Mouse (Mus musculus) heart, embryonic 14.5 days (tissue): ENCODE results near the gene Aurkaip1. TPM values are rescaled to one million over a fixed set of nuclear protein-coding genes. Genes with fewer than 3 reads are reported as not detected.

Experiments
- ATAC-seq: fragments of 200-750 bp; cut with Nextera tagmentation; 2 replicates; pipeline ENCODE4 v1.8.0; 2017; ENCODE audit warnings: low read depth, moderate TSS enrichment; ENCODE audit not compliant: insufficient number of reproducible peaks, insufficient read depth, low FRiP score
- H3K27ac ChIP-seq, 2 experiments: fragments of 200-500 bp in 1 of 2; fragments of 300-500 bp in 1 of 2; sonication (generic) in 1 of 2; replicated peaks in 1 of 2; 2 replicates each; pipeline ENCODE4 v1.5.1; 2012 to 2014; ENCODE audit warnings: low read depth in 2 of 2, low read length in 2 of 2, control low read depth in 1 of 2, mild to moderate bottlenecking in 1 of 2, mixed read lengths in 1 of 2; ENCODE audit not compliant: control insufficient read depth in 1 of 2, insufficient read depth in 1 of 2
- H3K27me3 ChIP-seq: fragments of 300-500 bp; sonication (generic); 2 replicates; pipeline ENCODE4 v1.6.1; 2014; ENCODE audit warnings: mild to moderate bottlenecking, low read length, control low read depth; ENCODE audit not compliant: control insufficient read depth, insufficient read depth
- H3K36me3 ChIP-seq: fragments of 300-500 bp; sonication (generic); 2 replicates; pipeline ENCODE4 v1.6.1; 2014; ENCODE audit warnings: mild to moderate bottlenecking, control low read depth, low read length, mixed read lengths; ENCODE audit not compliant: control insufficient read depth, insufficient read depth
- H3K4me1 ChIP-seq, 2 experiments: fragments of 200-500 bp in 1 of 2; fragments of 300-500 bp in 1 of 2; sonication (generic) in 1 of 2; 2 replicates each; pipeline ENCODE4 v1.6.1; 2012 to 2014; ENCODE audit warnings: low read length in 2 of 2, control low read depth in 1 of 2, mixed read lengths in 1 of 2; ENCODE audit not compliant: control insufficient read depth in 2 of 2, insufficient read depth in 2 of 2
- H3K4me2 ChIP-seq: fragments of 300-500 bp; sonication (generic); 2 replicates; pipeline ENCODE4 v1.6.1; 2014; ENCODE audit warnings: mild to moderate bottlenecking, low read length
- H3K4me3 ChIP-seq, 2 experiments: fragments of 200-500 bp in 1 of 2; fragments of 300-500 bp in 1 of 2; sonication (generic) in 1 of 2; 2 replicates each; pipeline ENCODE4 v1.5.1; 2012 to 2014; ENCODE audit warnings: low read length in 2 of 2, mild to moderate bottlenecking in 2 of 2, control low read depth in 1 of 2, low read depth in 1 of 2, moderate library complexity in 1 of 2; ENCODE audit not compliant: control insufficient read depth in 1 of 2, insufficient read depth in 1 of 2
- H3K9ac ChIP-seq: fragments of 300-500 bp; sonication (generic); 2 replicates; pipeline ENCODE4 v1.6.1; 2014; ENCODE audit warnings: mild to moderate bottlenecking, low read length
- H3K9me3 ChIP-seq: fragments of 300-500 bp; sonication (generic); 2 replicates; pipeline ENCODE4 v1.6.1; 2016; ENCODE audit warnings: low read length, control low read depth; ENCODE audit not compliant: control insufficient read depth
- WGBS: fragments of 180-500 bp; shearing (Covaris S2); extraction: QIAGEN DNeasy Blood & Tissue Kit; methylation state at CpG from one replicate; pipeline ENCODE4 v1.1.7; 2014; 5-methylcytosine and 5-hydroxymethylcytosine counted together
- polyA plus RNA-seq: library from polyadenylated mRNA; unstranded; fragments of >200 nt; fragmentation: Nextera tagmentation; extraction: Ambion mirVana; gene quantifications from 2 replicates; pipeline ENCODE4 v1.2.1, GENCODE M21; 2014

Gene Aurkaip1
- polyA plus RNA-seq, 1 experiment from 2014 or later, result 118 TPM

DNA sequence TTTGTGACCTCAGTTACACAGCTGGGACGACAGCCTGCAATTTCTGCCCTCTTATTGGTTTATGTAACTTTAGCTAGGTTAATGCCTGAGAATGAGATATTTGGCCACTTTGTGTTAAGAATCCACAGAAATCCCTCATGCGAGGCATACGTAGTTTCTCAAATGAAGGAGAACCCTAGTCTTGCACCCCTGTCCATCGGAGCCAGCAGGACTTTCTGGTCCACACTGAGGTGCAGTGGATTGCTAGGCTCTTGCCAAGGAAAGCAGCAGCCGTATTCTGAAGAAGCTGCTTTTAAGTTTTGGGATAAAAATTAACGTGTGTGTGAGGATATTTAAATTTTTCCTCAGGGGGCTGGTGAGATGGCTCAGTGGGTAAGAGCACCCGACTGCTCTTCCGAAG, 476 bp upstream of the Aurkaip1 start:
- peaks cover 8 to 13% of the 10 kb centered on the region in 2 experiments for H3K4me1 ChIP-seq
- no peak for ATAC-seq
- H3K9ac ChIP-seq, result no peak overlapping the region
- no peak overlapping the region for H3K27ac ChIP-seq
- 49% methylated on average over 8 of the region's 8 CpGs for WGBS
- peaks cover 35% of the 10 kb centered on the region for H3K36me3 ChIP-seq
- H3K27me3 ChIP-seq, result no peaks in the 10 kb centered on the region
- peak overlapping the region in 1 of 2 experiments; percentile 89; a peak in 2 of 4 replicates for H3K4me3 ChIP-seq
- peak overlapping the region; percentile 96 for H3K4me2 ChIP-seq
- no peaks in the 10 kb centered on the region for H3K9me3 ChIP-seq

DNA sequence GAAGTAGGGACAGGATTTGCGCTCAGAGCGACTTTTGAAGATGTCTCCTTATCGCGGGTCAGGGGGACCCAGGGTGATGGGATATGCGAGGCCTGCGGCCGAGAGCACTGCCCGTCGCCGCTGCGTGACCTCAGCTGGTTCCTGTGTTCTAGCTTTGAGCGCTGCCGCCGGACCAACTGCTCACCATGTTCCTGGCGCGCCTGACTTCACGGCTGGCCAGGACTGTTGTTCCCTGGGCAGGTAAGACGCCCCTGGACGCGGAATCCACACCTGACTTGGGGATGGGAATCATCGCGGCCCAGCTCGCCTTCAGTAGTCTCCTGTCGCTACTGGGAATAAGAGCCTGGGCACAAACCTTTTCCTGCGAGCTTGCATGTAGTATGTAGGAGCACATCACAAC, 759 bp downstream of the Aurkaip1 start:
- H3K4me1 ChIP-seq, result peaks cover 8 to 13% of the 10 kb centered on the region in 2 experiments
- peak overlapping the region; percentile 78 to 89 for H3K4me3 ChIP-seq
- H3K27me3 ChIP-seq, result no peaks in the 10 kb centered on the region
- H3K9ac ChIP-seq, result peak overlapping the region; percentile 94
- peak overlapping the region; percentile 96 for H3K4me2 ChIP-seq
- H3K36me3 ChIP-seq, result peaks cover 26% of the 10 kb centered on the region
- WGBS, result 1% methylated on average over 25 of the region's 25 CpGs
- H3K27ac ChIP-seq, result peak overlapping the region; percentile 45 to 90
- H3K9me3 ChIP-seq, result no peaks in the 10 kb centered on the region
- ATAC-seq, result no peak

DNA sequence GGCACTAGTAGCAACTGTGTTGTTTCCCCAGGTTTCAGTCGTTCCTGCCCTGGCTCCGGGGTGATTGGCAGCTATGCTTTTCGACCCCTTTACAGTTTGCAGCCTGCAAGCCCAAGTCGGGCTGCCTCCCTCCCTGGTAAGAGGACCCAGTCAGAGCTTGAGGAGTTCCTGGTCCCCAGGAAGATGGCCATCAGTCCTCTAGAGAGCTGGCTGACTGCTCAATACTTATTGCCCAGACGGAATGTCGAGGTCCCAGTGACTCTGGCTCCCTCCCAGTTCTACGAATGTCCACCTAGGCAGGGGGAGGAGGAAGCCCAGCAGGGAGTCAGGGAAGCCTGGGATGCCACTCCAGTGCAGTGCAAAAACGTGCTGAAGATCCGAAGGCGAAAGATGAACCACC, 1.2 kb downstream of the Aurkaip1 start:
- H3K27ac ChIP-seq, result peak overlapping the region in 1 of 2 experiments; percentile 90; a peak in 1 of 4 replicates
- H3K4me3 ChIP-seq, result peak overlapping the region; percentile 78 to 89
- H3K4me2 ChIP-seq, result peak overlapping the region; percentile 96
- ATAC-seq, result no peak
- H3K4me1 ChIP-seq, result peaks cover 8 to 13% of the 10 kb centered on the region in 2 experiments
- H3K36me3 ChIP-seq, result peaks cover 21% of the 10 kb centered on the region
- no peaks in the 10 kb centered on the region for H3K9me3 ChIP-seq
- 48% methylated on average over 10 of the region's 10 CpGs for WGBS
- peak overlapping the region; percentile 94 for H3K9ac ChIP-seq
- no peaks in the 10 kb centered on the region for H3K27me3 ChIP-seq

DNA sequence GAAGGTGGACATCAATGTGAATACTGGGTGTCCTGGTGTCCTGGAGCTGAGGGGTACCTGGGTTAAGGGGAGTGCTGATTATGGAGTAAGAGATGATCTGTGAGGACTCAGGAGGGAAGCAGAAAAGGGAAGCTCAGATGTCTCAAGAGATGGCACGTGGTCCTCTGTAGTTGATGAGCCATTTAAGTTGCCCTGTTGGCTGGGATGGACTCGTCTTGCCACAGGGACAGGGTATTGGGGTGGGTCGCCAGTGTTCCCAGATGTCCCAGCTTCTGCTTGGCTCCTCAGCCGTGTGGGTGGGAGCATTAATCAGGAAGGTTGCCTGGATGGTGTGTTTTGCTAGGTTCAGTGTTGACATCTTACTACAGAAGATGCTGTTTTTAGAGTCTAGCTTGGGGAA, 2.2 kb downstream of the Aurkaip1 start:
- no peaks in the 10 kb centered on the region for H3K27me3 ChIP-seq

DNA sequence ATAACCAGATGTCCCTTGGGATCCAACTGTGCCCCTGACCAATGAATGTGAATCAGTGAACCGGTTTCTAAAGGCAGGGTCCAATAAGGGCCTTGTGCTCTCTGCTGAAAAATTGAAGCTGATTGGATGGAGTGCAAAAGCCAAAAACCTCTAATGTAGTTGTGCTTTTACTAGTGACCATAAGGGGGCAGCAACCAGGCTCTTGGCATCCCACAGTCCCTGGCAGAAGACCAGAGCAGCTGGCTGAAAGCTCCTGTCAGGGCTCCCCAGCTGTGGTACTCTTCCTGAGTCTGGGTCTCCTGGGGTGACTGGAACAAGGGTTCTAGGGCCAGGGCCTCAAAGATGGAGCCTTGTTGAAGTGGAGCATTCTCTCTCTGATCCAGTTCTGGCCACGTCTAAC, 2.8 kb downstream of the Aurkaip1 start:
- Histone ChIP-seq H3K9ac (no peak overlapping the region), H3K9me3 (no peaks in the 10 kb centered on the region), H3K27ac (peak overlapping the region; percentile 9 to 51; a peak in 1 of 4 replicates), H3K4me1 (peaks cover 17 to 28% of the 10 kb centered on the region in 2 experiments), H3K27me3 (no peaks in the 10 kb centered on the region), H3K4me2 (no peak overlapping the region), H3K36me3 (peaks cover 12% of the 10 kb centered on the region), H3K4me3 (no peak overlapping the region)
- peak; percentile 6; the same call in 1 of the 2 replicates for ATAC-seq
- WGBS, result 26% methylated on average over 2 of the region's 2 CpGs

More for the DNA sequence above, 2.2 kb downstream of the Aurkaip1 start:
- WGBS, result 78% methylated on average over 4 of the region's 4 CpGs
- H3K36me3 ChIP-seq, result peaks cover 12% of the 10 kb centered on the region
- ATAC-seq, result no peak
- H3K9me3 ChIP-seq, result no peaks in the 10 kb centered on the region
- H3K4me1 ChIP-seq, result peaks cover 17 to 22% of the 10 kb centered on the region in 2 experiments
- H3K27ac ChIP-seq, result no peak overlapping the region
- H3K4me2 ChIP-seq, result no peak overlapping the region
- H3K9ac ChIP-seq, result no peak overlapping the region
- no peak overlapping the region for H3K4me3 ChIP-seq

DNA sequence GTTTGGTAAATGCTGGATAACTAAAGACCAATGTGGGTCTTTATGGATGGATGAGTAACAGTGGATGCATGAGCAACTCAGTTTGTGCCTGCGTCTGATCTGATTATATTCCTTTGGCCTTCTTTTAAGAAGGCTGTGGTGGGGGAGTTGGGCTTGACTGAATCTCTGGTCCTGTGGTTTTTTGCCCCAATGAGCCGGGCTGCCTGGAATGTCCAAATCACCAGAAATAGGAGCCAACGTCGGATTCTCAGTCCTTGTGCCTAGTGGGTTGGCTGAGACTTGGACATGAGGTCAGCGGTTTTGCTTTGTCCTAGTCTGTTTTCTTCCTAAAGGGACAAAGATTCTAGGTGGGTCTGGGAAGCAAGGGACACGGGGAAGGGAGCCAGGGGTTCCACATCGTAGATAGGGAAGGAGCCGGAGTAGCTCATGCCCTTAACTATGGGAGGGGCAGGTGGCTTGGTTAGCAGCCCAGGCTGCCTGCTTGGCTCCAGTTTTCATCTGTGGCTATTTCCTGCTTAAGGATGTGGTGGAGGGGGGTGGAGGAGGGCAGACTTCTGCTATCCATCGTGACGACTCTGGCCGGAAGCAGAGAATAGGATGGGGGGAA, 6.4 kb downstream of the Aurkaip1 start:
- Histone ChIP-seq H3K4me2 (peak overlapping the region; percentile 23; the same call in 1 of the 2 replicates), H3K27ac (peak overlapping the region; percentile 76 to 85), H3K36me3 (peaks cover 18% of the 10 kb centered on the region), H3K27me3 (peaks cover 5% of the 10 kb centered on the region), H3K4me3 (no peak overlapping the region), H3K4me1 (peaks cover 26 to 50% of the 10 kb centered on the region in 2 experiments), H3K9ac (no peak overlapping the region), H3K9me3 (no peaks in the 10 kb centered on the region)
- 52% methylated on average over 11 of the region's 11 CpGs for WGBS
- no peak for ATAC-seq

DNA sequence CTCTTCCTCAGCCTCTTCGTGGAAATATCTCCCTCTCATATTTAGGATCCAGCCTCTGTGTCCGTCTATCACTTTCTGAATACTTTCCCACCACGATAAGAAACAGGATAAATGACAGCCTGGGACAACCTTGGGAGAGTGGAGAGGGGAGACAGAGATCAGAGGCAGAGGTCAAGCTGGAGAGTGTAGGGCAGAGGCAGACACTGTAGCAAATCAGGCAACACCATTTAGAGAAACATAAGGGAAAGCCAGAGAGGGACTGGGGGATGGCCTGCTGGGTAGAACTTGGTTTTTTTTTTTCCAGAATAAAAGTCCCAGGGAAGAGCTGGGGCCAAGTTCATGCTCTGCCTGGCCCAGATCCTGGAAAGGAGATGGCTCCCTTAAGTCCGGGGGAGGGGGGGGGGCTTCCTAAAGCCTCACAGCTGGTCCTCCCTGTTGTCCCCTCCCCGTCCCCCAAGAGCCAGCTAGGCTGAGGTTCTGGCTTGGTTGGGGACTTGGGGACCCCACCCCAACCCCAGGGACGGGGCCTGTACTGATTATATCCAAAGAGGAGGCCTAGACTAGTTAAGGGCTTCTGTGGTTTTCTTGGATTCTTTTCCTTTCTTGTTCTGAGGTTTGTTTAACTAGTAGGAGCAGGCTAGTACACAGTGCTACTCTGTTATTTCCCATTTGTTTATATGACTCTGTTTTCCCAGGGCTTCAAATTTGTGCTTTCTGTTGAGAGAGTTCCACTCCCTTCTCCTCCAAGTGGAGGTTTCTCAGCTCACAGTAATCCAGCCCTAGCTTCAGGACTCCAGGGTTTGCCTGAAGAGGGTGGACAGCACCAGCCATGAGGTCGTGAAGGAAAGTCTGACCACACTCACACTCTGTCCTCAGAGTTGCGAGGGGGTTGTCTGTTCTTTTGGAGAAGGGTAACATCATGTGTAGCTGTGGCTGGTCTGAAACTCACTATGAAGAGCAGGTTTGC, 7.4 kb downstream of the Aurkaip1 start:
- peaks cover 26 to 46% of the 10 kb centered on the region in 2 experiments for H3K4me1 ChIP-seq

More for the DNA sequence above, 7.4 kb downstream of the Aurkaip1 start:
- no peak overlapping the region for H3K9ac ChIP-seq
- 33% methylated on average over 8 of the region's 8 CpGs for WGBS
- peak overlapping the region; percentile 88 for H3K4me2 ChIP-seq
- no peak for ATAC-seq
- H3K27ac ChIP-seq, result peak overlapping the region; percentile 76 to 85
- H3K36me3 ChIP-seq, result peaks cover 17% of the 10 kb centered on the region
- H3K27me3 ChIP-seq, result peaks cover 5% of the 10 kb centered on the region
- H3K4me3 ChIP-seq, result no peak overlapping the region
- no peaks in the 10 kb centered on the region for H3K9me3 ChIP-seq
